Mouse (Mus musculus) lung, postnatal 0 days (tissue): ENCODE results near the gene Polr3b. TPM values are rescaled to one million over a fixed set of nuclear protein-coding genes. Genes with fewer than 3 reads are reported as not detected.

Experiments
- ATAC-seq: fragments of 200-750 bp; cut with Nextera tagmentation; 2 replicates; pipeline ENCODE4 v1.8.0; 2017; ENCODE audit warnings: moderate library complexity
- DNase-seq: peaks from one replicate; pipeline ENCODE4 v3.0.0-alpha.2; 2016; ENCODE audit warnings: low spot score
- H3K27ac ChIP-seq: fragments of 300-500 bp; sonication (generic); 2 replicates; pipeline ENCODE4 v1.5.1; 2014; ENCODE audit warnings: antibody characterized with exemption, mild to moderate bottlenecking, low read length, mixed read lengths
- H3K27me3 ChIP-seq: fragments of 300-500 bp; sonication (generic); replicated peaks from 2 replicates; pipeline ENCODE4 v1.6.1; 2014; ENCODE audit warnings: low read length, mixed read lengths; ENCODE audit not compliant: insufficient read depth
- H3K36me3 ChIP-seq: fragments of 300-500 bp; sonication (generic); 2 replicates; pipeline ENCODE4 v1.6.1; 2014; ENCODE audit warnings: low read length, mixed read lengths; ENCODE audit not compliant: insufficient read depth
- H3K4me1 ChIP-seq: fragments of 300-500 bp; sonication (generic); 2 replicates; pipeline ENCODE4 v1.6.1; 2014; ENCODE audit warnings: antibody characterized with exemption, low read depth, low read length, mixed read lengths; ENCODE audit not compliant: insufficient read depth
- H3K4me2 ChIP-seq: fragments of 300-500 bp; sonication (generic); replicated peaks from 2 replicates; pipeline ENCODE4 v1.6.1; 2014; ENCODE audit warnings: low read depth, mild to moderate bottlenecking, low read length, moderate library complexity, mixed read lengths
- H3K4me3 ChIP-seq: fragments of 300-500 bp; sonication (generic); 2 replicates; pipeline ENCODE4 v1.5.1; 2014; ENCODE audit warnings: low read depth, low read length
- H3K9ac ChIP-seq: fragments of 300-500 bp; sonication (generic); replicated peaks from 2 replicates; pipeline ENCODE4 v1.6.1; 2014; ENCODE audit warnings: low read depth, mild to moderate bottlenecking
- H3K9me3 ChIP-seq: fragments of 300-500 bp; sonication (generic); 2 replicates; pipeline ENCODE4 v1.6.1; 2016; ENCODE audit warnings: low read length, mixed read lengths
- CTCF ChIP-seq: IDR thresholded peaks from 2 replicates; pipeline ENCODE4 v1.5.1; 2016; ENCODE audit warnings: antibody characterized with exemption, mild to moderate bottlenecking
- EP300 ChIP-seq: IDR thresholded peaks from 2 replicates; pipeline ENCODE4 v1.6.1; 2016; ENCODE audit warnings: antibody characterized with exemption, mild to moderate bottlenecking, control low read depth
- WGBS: fragments of 180-500 bp; shearing (Covaris S2); extraction: QIAGEN DNeasy Blood & Tissue Kit; methylation state at CpG from one replicate; pipeline ENCODE4 v1.1.7; 2014; 5-methylcytosine and 5-hydroxymethylcytosine counted together
- polyA plus RNA-seq: library from polyadenylated mRNA; unstranded; fragments of >200 nt; fragmentation: Nextera tagmentation; extraction: Ambion mirVana; gene quantifications from 2 replicates; pipeline ENCODE4 v1.2.1, GENCODE M21; 2015

Gene Polr3b
- polyA plus RNA-seq, 1 experiment from 2014 or later = 6.2 TPM

DNA sequence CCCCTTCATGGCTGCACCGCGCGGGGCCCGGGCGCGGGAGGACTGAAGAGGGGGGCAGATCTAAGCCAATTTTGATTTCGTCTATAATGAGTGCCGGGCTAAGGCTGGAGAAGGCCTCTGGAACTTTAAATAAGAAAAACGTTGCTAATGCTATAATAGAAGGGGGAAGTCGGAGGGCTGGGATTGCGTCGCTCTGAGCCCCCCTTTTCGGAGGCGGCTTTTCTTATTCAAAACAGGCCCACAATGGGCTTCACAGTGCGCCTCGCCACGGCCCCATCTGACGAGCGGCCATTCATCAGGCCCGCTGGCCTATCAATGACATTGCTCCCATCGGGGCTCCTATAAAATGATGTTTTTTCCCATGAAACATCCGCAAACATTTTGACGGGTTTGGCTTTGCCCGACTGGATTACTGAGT lies 133.7 kb downstream of the Polr3b start, which contains the start of gene Rfx4:
Gene Rfx4 (plus strand): TSS at position 277 of the 418 bp plus-strand sequence.
- H3K9ac ChIP-seq = no peak within 1 kb of the TSS
- ATAC-seq = no peak
- H3K36me3 ChIP-seq = no peaks in the 10 kb centered on the region
- peak within 1 kb of the TSS; percentile 24 for H3K4me3 ChIP-seq
- DNase-seq = no peak
- H3K4me2 ChIP-seq = peak within 1 kb of the TSS; percentile 42
- no peak within 1 kb of the TSS for H3K27ac ChIP-seq
- 1% methylated on average over 24 of the region's 24 CpGs for WGBS
- H3K9me3 ChIP-seq = no peaks in the 10 kb centered on the region
- peaks cover 7% of the 10 kb centered on the region; the same call in 1 of the 2 replicates for H3K4me1 ChIP-seq
- TF ChIP-seq CTCF (no peak), EP300 (no peak)
- peaks cover 88% of the 10 kb centered on the region for H3K27me3 ChIP-seq

DNA sequence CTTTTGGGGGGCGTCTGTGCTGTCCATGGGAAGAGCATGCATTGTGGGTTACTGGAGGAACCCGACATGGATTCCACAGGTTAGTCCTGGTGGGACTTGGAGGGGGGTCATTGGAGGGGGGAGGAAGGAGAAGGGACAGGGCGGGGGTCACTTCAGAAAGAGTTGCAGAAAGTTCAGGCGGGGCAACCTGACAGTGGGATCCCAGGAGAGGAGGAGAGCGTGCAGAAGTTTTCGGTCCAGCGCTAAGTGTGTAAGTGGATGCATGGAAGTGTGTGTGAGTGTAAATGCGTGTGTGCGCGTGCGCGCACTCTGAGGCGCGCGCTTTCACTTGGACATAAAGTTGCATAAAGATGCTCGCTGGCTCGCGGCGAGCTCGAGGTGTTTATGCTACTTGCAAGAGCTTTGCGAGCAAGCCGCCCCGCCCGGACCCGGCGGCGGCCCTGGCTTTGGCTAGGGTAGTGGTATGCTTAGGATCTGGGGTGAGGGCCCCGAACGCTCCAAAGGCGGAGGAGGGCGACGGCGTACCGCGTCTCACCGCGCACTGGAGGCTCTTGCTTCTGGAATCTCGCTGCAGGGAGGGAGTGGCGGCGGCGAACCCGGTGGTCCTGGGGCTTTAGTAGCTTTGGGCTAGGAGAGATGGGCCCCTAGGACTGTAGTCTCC lies 134.5 kb downstream of the Polr3b start:
- Histone ChIP-seq H3K9me3 (no peaks in the 10 kb centered on the region), H3K36me3 (no peaks in the 10 kb centered on the region), H3K27me3 (peaks cover 91% of the 10 kb centered on the region), H3K4me1 (peaks cover 7% of the 10 kb centered on the region; the same call in 1 of the 2 replicates), H3K4me2 (peak overlapping the region; percentile 38), H3K27ac (no peak overlapping the region), H3K4me3 (peak overlapping the region; percentile 14), H3K9ac (no peak overlapping the region)
- WGBS = 1% methylated on average over 42 of the region's 42 CpGs
- no peak for TF ChIP-seq EP300
- no peak for TF ChIP-seq CTCF
- ATAC-seq (peak; percentile 19; the same call in 1 of the 2 replicates), DNase-seq (no peak)

DNA sequence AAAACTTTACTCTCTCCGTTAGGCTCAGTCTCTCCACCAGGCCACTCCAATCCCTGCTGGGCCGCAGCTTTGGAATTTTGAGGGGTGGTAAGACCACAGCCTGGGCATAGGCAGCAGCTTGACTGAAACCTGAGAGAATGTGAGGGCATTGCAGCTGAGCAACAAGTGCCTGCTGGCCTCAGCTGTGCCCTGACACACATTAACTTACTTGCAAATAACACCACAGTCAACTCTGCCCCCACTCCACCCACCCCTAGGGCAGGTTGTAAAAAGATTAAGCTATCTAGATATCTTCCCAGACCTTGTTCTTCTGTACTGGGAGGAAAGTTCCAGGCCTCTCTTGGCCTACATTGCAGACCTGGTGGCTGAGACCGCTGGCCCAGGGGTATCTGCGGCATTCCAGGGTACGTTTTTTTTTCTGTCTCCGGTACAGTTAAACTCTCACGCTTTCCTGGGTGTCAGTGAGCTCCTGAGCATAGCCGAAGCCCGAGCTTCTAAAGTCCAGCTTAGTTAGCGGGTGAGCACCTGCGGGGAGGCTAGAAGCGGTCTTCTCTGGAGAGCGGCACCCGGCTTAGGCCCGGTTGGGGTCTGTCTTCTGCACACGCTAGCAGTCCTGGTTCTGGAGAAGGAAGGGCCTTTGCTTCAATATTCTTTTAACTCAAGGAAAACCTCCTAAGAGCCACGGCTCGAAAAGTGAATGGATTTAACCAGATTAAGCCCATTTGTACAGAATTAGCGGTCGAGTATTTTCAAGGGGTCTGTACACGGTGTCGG lies 135.5 kb downstream of the Polr3b start:
- H3K27ac ChIP-seq = no peak overlapping the region
- WGBS = 7% methylated on average over 22 of the region's 22 CpGs
- no peaks in the 10 kb centered on the region for H3K36me3 ChIP-seq
- H3K4me1 ChIP-seq = peaks cover 7% of the 10 kb centered on the region; the same call in 1 of the 2 replicates
- no peak for TF ChIP-seq CTCF
- TF ChIP-seq EP300 = no peak
- ATAC-seq (no peak), DNase-seq (no peak)
- H3K9me3 ChIP-seq = no peaks in the 10 kb centered on the region
- H3K9ac ChIP-seq = no peak overlapping the region
- H3K4me3 ChIP-seq = no peak overlapping the region
- H3K27me3 ChIP-seq = peaks cover 91% of the 10 kb centered on the region
- no peak overlapping the region for H3K4me2 ChIP-seq

DNA sequence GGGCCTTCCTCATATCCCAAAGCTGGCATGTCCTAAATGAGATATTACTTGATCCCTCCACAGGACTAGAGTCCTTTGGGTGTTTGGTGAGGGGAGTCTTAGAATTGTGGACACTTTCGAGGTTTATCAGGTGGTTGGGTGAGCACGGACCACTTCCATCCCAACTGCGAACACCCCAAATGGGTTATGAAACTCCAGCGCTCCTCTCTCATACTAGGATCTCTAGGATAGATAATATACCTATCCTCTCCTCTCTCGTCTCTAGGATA lies 136.0 kb downstream of the Polr3b start:
- Histone ChIP-seq H3K9me3 (no peaks in the 10 kb centered on the region), H3K4me3 (no peak overlapping the region), H3K36me3 (no peaks in the 10 kb centered on the region), H3K27me3 (peaks cover 89% of the 10 kb centered on the region), H3K27ac (no peak overlapping the region), H3K4me1 (peaks cover 7% of the 10 kb centered on the region; the same call in 1 of the 2 replicates), H3K4me2 (no peak overlapping the region), H3K9ac (no peak overlapping the region)
- 8% methylated on average over 5 of the region's 5 CpGs for WGBS
- ATAC-seq = no peak
- DNase-seq = no peak
- no peak for TF ChIP-seq EP300
- TF ChIP-seq CTCF = no peak

DNA sequence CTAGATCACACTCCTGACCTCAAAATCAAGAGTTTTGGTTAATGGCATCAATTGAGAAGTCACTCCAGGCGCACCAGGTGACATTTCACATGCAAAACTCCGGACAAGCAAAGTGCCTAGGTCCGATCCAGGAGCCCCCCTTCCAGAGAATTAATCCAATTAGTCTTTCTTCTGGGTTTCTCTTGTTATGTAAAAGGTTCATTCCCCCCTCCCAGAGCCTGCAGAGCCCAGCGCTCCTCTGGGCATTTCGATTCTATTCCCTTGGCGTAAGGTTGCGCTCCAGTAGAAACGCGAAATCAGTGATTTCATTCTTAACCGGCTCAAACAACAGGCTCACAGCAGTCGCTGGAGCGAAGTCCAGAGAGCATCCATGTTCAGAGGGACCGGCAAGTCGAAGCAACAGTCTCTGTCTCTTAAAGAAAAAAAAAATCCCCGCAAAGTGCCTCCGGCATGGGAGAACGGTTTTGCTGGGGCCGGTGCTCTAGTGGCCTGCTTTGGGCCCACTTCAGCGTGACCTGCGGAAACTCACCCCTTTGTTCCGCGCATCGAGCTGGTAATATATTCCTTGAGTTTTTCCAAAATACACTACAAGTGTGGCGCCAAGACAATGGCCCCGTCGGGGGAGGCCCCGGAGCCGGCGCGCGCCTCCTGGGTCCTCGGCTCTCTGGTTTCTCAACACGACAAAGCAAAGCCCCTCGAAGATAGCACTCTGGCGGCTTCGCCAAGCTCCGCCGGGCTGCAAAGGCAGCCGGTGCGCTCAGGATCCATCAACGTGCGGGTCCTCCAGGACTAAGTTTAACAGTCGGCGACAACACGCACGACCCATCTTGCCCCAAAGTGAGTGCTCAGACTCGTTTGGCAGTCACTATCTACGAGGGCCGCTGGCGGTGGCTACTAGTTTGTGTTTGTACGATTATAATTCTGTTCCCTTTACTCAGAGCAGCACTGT lies 136.7 kb downstream of the Polr3b start:
- DNase-seq (no peak), ATAC-seq (no peak)
- peaks cover 7% of the 10 kb centered on the region; the same call in 1 of the 2 replicates for H3K4me1 ChIP-seq
- H3K4me3 ChIP-seq = no peak overlapping the region
- no peaks in the 10 kb centered on the region for H3K9me3 ChIP-seq
- peaks cover 87% of the 10 kb centered on the region for H3K27me3 ChIP-seq
- no peaks in the 10 kb centered on the region for H3K36me3 ChIP-seq
- peak overlapping the region; percentile 17; the same call in 1 of the 2 replicates for H3K4me2 ChIP-seq
- H3K27ac ChIP-seq = no peak overlapping the region
- TF ChIP-seq CTCF = no peak
- no peak overlapping the region for H3K9ac ChIP-seq
- WGBS = 3% methylated on average over 51 of the region's 51 CpGs
